Mouse (Mus musculus) neural tube, embryonic 15.5 days (tissue): ENCODE data around the gene Rplp2. TPM values are rescaled to one million over a fixed set of nuclear protein-coding genes. Genes with fewer than 3 reads are reported as not detected.
"Not testable (repeated sequence)": the region's sequence is repeated elsewhere in the genome, so short reads cannot be mapped to it uniquely, and the experiment has no call there.

Source experiments
- ATAC-seq: fragments of 200-750 bp; cut with Nextera tagmentation; 2 replicates; pipeline ENCODE4 v1.8.0; 2017; ENCODE audit warnings: mild to moderate bottlenecking, moderate TSS enrichment, moderate library complexity; ENCODE audit not compliant: low FRiP score
- H3K27ac ChIP-seq: fragments of 300-500 bp; sonication (generic); replicated peaks from 2 replicates; pipeline ENCODE4 v1.5.1; 2015; ENCODE audit warnings: mild to moderate bottlenecking, inconsistent platforms
- H3K27me3 ChIP-seq: fragments of 300-500 bp; sonication (generic); replicated peaks from 2 replicates; pipeline ENCODE4 v1.6.1; 2015; ENCODE audit warnings: inconsistent platforms
- H3K36me3 ChIP-seq: fragments of 300-500 bp; sonication (generic); 2 replicates; pipeline ENCODE4 v1.6.1; 2015; ENCODE audit warnings: inconsistent platforms
- H3K4me1 ChIP-seq: fragments of 300-500 bp; sonication (generic); 2 replicates; pipeline ENCODE4 v1.6.1; 2015; ENCODE audit warnings: inconsistent platforms
- H3K4me2 ChIP-seq: fragments of 300-500 bp; sonication (generic); 2 replicates; pipeline ENCODE4 v1.6.1; 2015; ENCODE audit warnings: inconsistent platforms, mild to moderate bottlenecking, moderate library complexity
- H3K4me3 ChIP-seq: fragments of 300-500 bp; sonication (generic); replicated peaks from 2 replicates; pipeline ENCODE4 v1.5.1; 2015; ENCODE audit warnings: mild to moderate bottlenecking, inconsistent platforms
- H3K9ac ChIP-seq: fragments of 300-500 bp; sonication (generic); replicated peaks from 2 replicates; pipeline ENCODE4 v1.6.1; 2015; ENCODE audit warnings: mild to moderate bottlenecking, inconsistent platforms
- H3K9me3 ChIP-seq: fragments of 300-500 bp; sonication (generic); replicated peaks from 2 replicates; pipeline ENCODE4 v1.6.1; 2016; ENCODE audit warnings: inconsistent platforms
- WGBS: fragments of 180-500 bp; shearing (Covaris S2); methylation state at CpG from one replicate; pipeline ENCODE4 v1.1.7; 2015; ENCODE audit warnings: mixed read lengths; 5-methylcytosine and 5-hydroxymethylcytosine counted together
- polyA plus RNA-seq: library from polyadenylated mRNA; unstranded; fragments of >200 nt; fragmentation: Nextera tagmentation; extraction: Ambion mirVana; gene quantifications from 2 replicates; pipeline ENCODE4 v1.2.1, GENCODE M21; 2015

The Rplp2 gene
- polyA plus RNA-seq, 1 experiment from 2014 or later: 743 TPM

- H3K9me3 ChIP-seq: no peaks in the 10 kb centered on the region
- no peak overlapping the region for H3K4me2 ChIP-seq
- no peak overlapping the region for H3K9ac ChIP-seq
- peaks cover 65% of the 10 kb centered on the region for H3K4me1 ChIP-seq
- H3K27ac ChIP-seq: no peak overlapping the region
- WGBS: 98% methylated on average over 10 of the region's 10 CpGs
- no peak for ATAC-seq
- no peaks in the 10 kb centered on the region for H3K27me3 ChIP-seq
- no peak overlapping the region for H3K4me3 ChIP-seq
- no peaks in the 10 kb centered on the region for H3K36me3 ChIP-seq
Observed at GRCm38 (mm10) chr7:141439140-141439679, 8.0 kb upstream of the Rplp2 start.

GRCm38 (mm10) chr7:141439811-141440210, 7.4 kb upstream of the Rplp2 start:
- Histone ChIP-seq H3K4me1 (peaks cover 62% of the 10 kb centered on the region), H3K9ac (no peak overlapping the region), H3K36me3 (no peaks in the 10 kb centered on the region), H3K27me3 (no peaks in the 10 kb centered on the region), H3K9me3 (no peaks in the 10 kb centered on the region), H3K4me3 (no peak overlapping the region), H3K27ac (no peak overlapping the region), H3K4me2 (no peak overlapping the region)
- WGBS: 94% methylated on average over 11 of the region's 11 CpGs
- no peak for ATAC-seq

- peaks cover 54% of the 10 kb centered on the region for H3K4me1 ChIP-seq
- no peaks in the 10 kb centered on the region for H3K27me3 ChIP-seq
- H3K9ac ChIP-seq: no peak overlapping the region
- H3K27ac ChIP-seq: no peak overlapping the region
- H3K9me3 ChIP-seq: no peaks in the 10 kb centered on the region
- 22% methylated on average over 6 of the region's 6 CpGs for WGBS
- no peaks in the 10 kb centered on the region for H3K36me3 ChIP-seq
- H3K4me2 ChIP-seq: no peak overlapping the region
- no peak overlapping the region for H3K4me3 ChIP-seq
- ATAC-seq: no peak
Observed at GRCm38 (mm10) chr7:141440613-141441012, 6.6 kb upstream of the Rplp2 start.

- Histone ChIP-seq H3K27me3 (no peaks in the 10 kb centered on the region), H3K9me3 (no peaks in the 10 kb centered on the region), H3K9ac (no peak overlapping the region), H3K36me3 (no peaks in the 10 kb centered on the region), H3K4me1 (peaks cover 45% of the 10 kb centered on the region), H3K27ac (no peak overlapping the region), H3K4me2 (no peak overlapping the region), H3K4me3 (no peak overlapping the region)
- 94% methylated on average over 9 of the region's 9 CpGs for WGBS
- ATAC-seq: no peak
Observed at GRCm38 (mm10) chr7:141441460-141441859, 5.7 kb upstream of the Rplp2 start.

GRCm38 (mm10) chr7:141442199-141442598, 5.0 kb upstream of the Rplp2 start:
- 93% methylated on average over 13 of the region's 13 CpGs for WGBS
- Histone ChIP-seq H3K4me3 (no peak overlapping the region), H3K36me3 (no peaks in the 10 kb centered on the region), H3K4me1 (peaks cover 43% of the 10 kb centered on the region), H3K27ac (no peak overlapping the region), H3K9me3 (no peaks in the 10 kb centered on the region), H3K4me2 (peak overlapping the region; percentile 68; the same call in 1 of the 2 replicates), H3K27me3 (no peaks in the 10 kb centered on the region), H3K9ac (0 out of 2 replicates have a peak overlapping the region, but pooled peaks have one; percentile 7)
- ATAC-seq: no peak

GRCm38 (mm10) chr7:141443081-141443821, 3.9 kb upstream of the Rplp2 start:
- Histone ChIP-seq H3K4me1 (peaks cover 39% of the 10 kb centered on the region), H3K9ac (peak overlapping the region; percentile 38; the same call in 1 of the 2 replicates)
- WGBS: 25% methylated on average over 12 of the region's 12 CpGs

DNA sequence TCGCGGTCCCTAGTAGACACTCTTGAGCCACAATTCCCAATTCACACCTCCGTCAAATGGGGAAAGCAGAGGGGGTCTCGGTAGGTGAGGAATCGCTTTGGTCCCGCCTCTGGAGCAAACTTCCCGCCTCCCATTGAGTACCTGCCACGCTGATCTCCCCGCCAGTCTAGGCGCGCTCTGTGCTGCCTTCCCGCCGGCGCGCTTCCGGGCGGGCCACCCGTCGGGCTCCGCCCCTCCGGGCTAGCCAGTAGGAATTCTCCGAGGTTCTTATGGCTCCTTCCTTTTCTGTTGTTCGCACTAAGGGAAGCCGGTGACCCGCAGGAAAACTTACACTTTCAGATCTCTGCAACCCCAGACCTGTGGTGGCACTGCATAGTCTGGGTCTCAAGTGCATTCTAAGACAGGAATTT, 3.3 kb upstream of the Rplp2 start, which contains the start of gene Pidd1:
TSS of gene Pidd1 (minus strand) at position 198 of the 410 bp plus-strand sequence.
- H3K36me3 ChIP-seq: 0 out of 2 replicates have a peak, but pooled peaks cover 4% of the 10 kb centered on the region
- peak within 1 kb of the TSS; percentile 38 for H3K4me3 ChIP-seq
- H3K9ac ChIP-seq: peak within 1 kb of the TSS; percentile 38; the same call in 1 of the 2 replicates
- under 1% methylated on average over 25 of the region's 25 CpGs for WGBS
- ATAC-seq: no peak
- H3K9me3 ChIP-seq: no peaks in the 10 kb centered on the region
- peak within 1 kb of the TSS; percentile 68 for H3K4me2 ChIP-seq
- no peak within 1 kb of the TSS for H3K27ac ChIP-seq
- no peaks in the 10 kb centered on the region for H3K27me3 ChIP-seq
- peaks cover 43% of the 10 kb centered on the region for H3K4me1 ChIP-seq

More at GRCm38 (mm10) chr7:141443081-141443821, 3.9 kb upstream of the Rplp2 start:
- ATAC-seq: no peak
- no peaks in the 10 kb centered on the region for H3K36me3 ChIP-seq
- H3K4me3 ChIP-seq: peak overlapping the region; percentile 38
- no peaks in the 10 kb centered on the region for H3K27me3 ChIP-seq
- H3K4me2 ChIP-seq: peak overlapping the region; percentile 68
- H3K9me3 ChIP-seq: no peaks in the 10 kb centered on the region
- H3K27ac ChIP-seq: no peak overlapping the region

DNA sequence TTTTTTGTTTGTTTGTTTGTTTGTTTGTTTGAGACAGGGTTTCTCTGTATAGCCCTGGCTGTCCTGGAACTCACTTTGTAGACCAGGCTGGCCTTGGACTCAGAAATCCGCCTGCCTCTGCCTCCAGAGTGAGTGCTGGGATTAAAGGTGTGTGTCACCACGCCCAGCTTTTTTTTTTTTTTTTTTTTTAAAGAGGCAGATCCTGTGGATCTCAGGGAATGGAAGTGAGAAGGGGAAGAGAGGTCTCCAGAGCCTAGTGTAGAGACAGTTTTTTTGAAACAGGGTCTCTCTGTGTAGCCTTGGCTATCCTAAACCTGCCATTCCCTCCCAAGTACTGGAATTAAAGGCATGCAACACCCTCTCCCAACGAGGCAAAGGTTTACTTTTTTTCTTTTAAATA, 796 bp upstream of the Rplp2 start:
- not testable (repeated sequence) for H3K4me3 ChIP-seq, H3K9ac ChIP-seq, H3K9me3 ChIP-seq, H3K27me3 ChIP-seq, ATAC-seq
- Histone ChIP-seq H3K4me1 (peaks cover 43% of the 10 kb centered on the region), H3K36me3 (peaks cover 24% of the 10 kb centered on the region), H3K4me2 (peak overlapping the region; percentile 66), H3K27ac (peak overlapping the region; percentile 96; the same call in 1 of the 2 replicates)
- 89% methylated on average over 3 of the region's 3 CpGs for WGBS

DNA sequence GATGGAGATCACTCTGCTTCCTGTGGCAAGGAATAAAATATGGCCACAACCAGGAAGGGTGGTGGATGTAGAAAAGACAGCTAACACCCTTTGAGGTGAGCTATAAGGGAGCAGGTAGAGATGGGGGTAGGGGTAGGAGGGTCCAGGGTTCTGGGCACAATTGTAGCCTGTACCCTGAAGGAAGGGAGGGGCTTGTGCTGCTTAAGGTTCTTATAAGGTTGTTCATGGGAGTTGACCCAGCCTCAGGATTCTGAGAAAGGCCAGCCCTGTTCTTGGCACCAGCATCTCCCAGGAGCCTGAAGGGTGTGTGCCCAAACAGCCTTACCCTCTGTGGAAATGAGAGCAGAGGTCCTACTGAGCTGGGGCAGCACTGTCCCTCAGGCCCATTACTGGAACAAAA, 4.8 kb downstream of the Rplp2 start:
- Histone ChIP-seq H3K4me1 (peaks cover 36% of the 10 kb centered on the region), H3K4me3 (no peak overlapping the region), H3K4me2 (no peak overlapping the region), H3K27me3 (no peaks in the 10 kb centered on the region), H3K36me3 (peaks cover 38% of the 10 kb centered on the region), H3K9me3 (no peaks in the 10 kb centered on the region), H3K9ac (no peak overlapping the region), H3K27ac (no peak overlapping the region)
- no peak for ATAC-seq

GRCm38 (mm10) chr7:141453636-141454035, 6.5 kb downstream of the Rplp2 start:
- Histone ChIP-seq H3K4me1 (peaks cover 30% of the 10 kb centered on the region), H3K36me3 (peaks cover 36% of the 10 kb centered on the region), H3K9ac (no peak overlapping the region), H3K9me3 (no peaks in the 10 kb centered on the region), H3K4me2 (no peak overlapping the region), H3K27ac (no peak overlapping the region), H3K27me3 (no peaks in the 10 kb centered on the region), H3K4me3 (no peak overlapping the region)
- ATAC-seq: no peak
- WGBS: 76% methylated on average over 2 of the region's 2 CpGs

- H3K36me3 ChIP-seq: peaks cover 41% of the 10 kb centered on the region
- peaks cover 11% of the 10 kb centered on the region for H3K27me3 ChIP-seq
- peak within 1 kb of the TSS; percentile 61 for H3K4me3 ChIP-seq
- ATAC-seq: peak; percentile 77
- H3K27ac ChIP-seq: peak within 1 kb of the TSS; percentile 68
- under 1% methylated on average over 45 of the region's 45 CpGs for WGBS
- peak within 1 kb of the TSS; percentile 62 for H3K9ac ChIP-seq
- peaks cover 24% of the 10 kb centered on the region for H3K4me1 ChIP-seq
- no peaks in the 10 kb centered on the region for H3K9me3 ChIP-seq
- peak within 1 kb of the TSS; percentile 86 for H3K4me2 ChIP-seq
Observed at GRCm38 (mm10) chr7:141454967-141455551, 7.9 kb downstream of the Rplp2 start, which contains the start of gene Pnpla2. TSS of gene Pnpla2 (plus strand) at chr7:141455198.
